Mouse (Mus musculus): ENCODE measurements around the gene Blcap.

DNA sequence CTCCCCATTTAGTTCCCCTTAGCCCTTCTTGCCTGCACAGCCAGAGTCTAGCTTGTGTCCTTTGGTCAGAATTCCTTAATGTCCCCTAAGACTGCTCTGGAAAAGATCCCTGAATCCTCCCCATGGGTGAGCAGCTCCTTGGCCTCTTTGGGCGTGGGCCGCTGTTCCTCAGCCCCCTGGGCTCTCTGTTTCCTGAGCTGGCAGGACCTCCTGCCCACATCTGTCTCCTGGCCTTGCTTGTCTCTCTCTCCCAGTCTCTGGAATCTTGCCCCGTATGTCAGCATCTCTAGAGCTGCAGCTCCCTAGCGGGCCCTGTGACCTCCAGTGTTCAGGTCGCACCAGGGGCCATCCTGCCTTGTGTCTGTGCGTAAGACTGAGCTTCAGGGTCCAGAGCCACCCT lies 51.6 kb downstream of the Blcap start:
- TF ChIP-seq CTCF (IDR thresholded peaks at IDR 0.05; ENCODE audit: borderline replicate concordance, control insufficient read depth, extremely low read depth, insufficient read depth, low read length, poor library complexity) = no peak
- TF ChIP-seq POLR2A (IDR thresholded peaks at IDR 0.05; ENCODE audit: control insufficient read depth, extremely low read depth, insufficient read depth, low read length, poor library complexity) = no peak

All from thymus, adult 2 months (tissue).